8 mouse cellular contexts compared by ENCODE assay signal in genomic region chr9:28261078-28261753, GRCm38 (mm10).
DNase-seq lines count a peak whose midpoint lies in the region; ATAC-seq and TF ChIP-seq lines count a peak whose summit lies in the region.

No protein-coding gene starts in this region.

- no peak overlapping the region for H3K9ac ChIP-seq in embryonic facial prominence, embryonic 12.5 days
- H3K9ac ChIP-seq in heart, adult 2 months (ENCODE audit: low read depth, low read length) = no peak overlapping the region
- no peak overlapping the region for H3K9ac ChIP-seq in kidney, embryonic 14.5 days (ENCODE audit: low read depth, low read length)
- H3K9ac ChIP-seq in limb, embryonic 14.5 days (ENCODE audit: low read depth, low read length, severe bottlenecking) = no peak overlapping the region
- no peak overlapping the region for H3K9ac ChIP-seq in neural tube, embryonic 11.5 days (ENCODE audit: low read length)

- no peaks in the 10 kb centered on the region for H3K4me1 ChIP-seq in embryonic facial prominence, embryonic 12.5 days
- H3K4me1 ChIP-seq in heart, adult 2 months (ENCODE audit: control insufficient read depth, insufficient read depth, low read length) = no peaks in the 10 kb centered on the region
- H3K4me1 ChIP-seq in kidney, embryonic 14.5 days (ENCODE audit: control insufficient read depth, insufficient read depth, low read length) = 0 out of 2 replicates have a peak, but pooled peaks cover 2% of the 10 kb centered on the region
- H3K4me1 ChIP-seq in limb, embryonic 14.5 days (ENCODE audit: control insufficient read depth, insufficient read depth, low read length) = no peaks in the 10 kb centered on the region
- H3K4me1 ChIP-seq in neural tube, embryonic 11.5 days (ENCODE audit: control insufficient read depth, insufficient read depth, low read length) = no peaks in the 10 kb centered on the region
- H3K4me1 ChIP-seq in thymus, adult 2 months (replicated peaks; ENCODE audit: control insufficient read depth, insufficient read depth, low read length) = no peaks in the 10 kb centered on the region

- ATAC-seq in embryonic facial prominence, embryonic 12.5 days (ENCODE audit: insufficient number of reproducible peaks, insufficient read depth, low FRiP score, low TSS enrichment) = 0 out of 2 replicates have a peak, but pooled peaks have one; percentile 22
- peak; percentile 83 for ATAC-seq in kidney, embryonic 14.5 days (ENCODE audit: low FRiP score, low TSS enrichment)
- peak; percentile 60; the same call in 1 of the 2 replicates for ATAC-seq in limb, embryonic 14.5 days (ENCODE audit: low FRiP score, low read depth)
- peak; percentile 87 for ATAC-seq in neural tube, embryonic 11.5 days (ENCODE audit: insufficient read depth, low FRiP score, low TSS enrichment)

- WGBS in embryonic facial prominence, embryonic 12.5 days = 18% methylated on average over 7 of the region's 7 CpGs
- 20% methylated on average over 7 of the region's 7 CpGs for WGBS in heart, adult 2 months
- WGBS in kidney, embryonic 14.5 days = 22% methylated on average over 7 of the region's 7 CpGs
- WGBS in limb, embryonic 14.5 days = 23% methylated on average over 7 of the region's 7 CpGs
- WGBS in neural tube, embryonic 11.5 days = 16% methylated on average over 7 of the region's 7 CpGs
- 25% methylated on average over 7 of the region's 7 CpGs for WGBS in thymus, adult 2 months

- TF ChIP-seq CTCF in C2C12 (IDR thresholded peaks at IDR 0.05; ENCODE audit: control insufficient read depth, insufficient read depth, insufficient read length) = peak; percentile 66
- peak; percentile 91 for TF ChIP-seq CTCF in heart, adult 2 months (IDR thresholded peaks at IDR 0.05)
- TF ChIP-seq CTCF in thymus, adult 2 months (IDR thresholded peaks at IDR 0.05; ENCODE audit: borderline replicate concordance, control insufficient read depth, extremely low read depth, insufficient read depth, low read length, poor library complexity) = no peak

- no peaks in the 10 kb centered on the region for H3K79me3 ChIP-seq in C2C12 (ENCODE audit: low read depth)

- no peak overlapping the region for H3K4me3 ChIP-seq in C2C12 (ENCODE audit: insufficient read depth, poor library complexity, severe bottlenecking)
- no peak overlapping the region for H3K4me3 ChIP-seq in embryonic facial prominence, embryonic 12.5 days
- no peak overlapping the region for H3K4me3 ChIP-seq in heart, adult 2 months
- H3K4me3 ChIP-seq in kidney, embryonic 14.5 days (ENCODE audit: low read length) = no peak overlapping the region
- H3K4me3 ChIP-seq in limb, embryonic 14.5 days (replicated peaks; ENCODE audit: low read length) = no peak overlapping the region
- no peak overlapping the region for H3K4me3 ChIP-seq in neural tube, embryonic 11.5 days (ENCODE audit: low read depth, low read length)
- no peak overlapping the region for H3K4me3 ChIP-seq in thymus, adult 2 months (ENCODE audit: control insufficient read depth, insufficient read depth, low read length)

- intact Hi-C loops in heart, adult 2 months (cut with DNase I) = loop anchor here (1.0 to 10.0 kb wide), 6 partner anchors 71 to 1382 kb away; no protein-coding TSS in a partner anchor

- TF ChIP-seq POLR2A in heart, adult 2 months (IDR thresholded peaks at IDR 0.05; ENCODE audit: insufficient read depth, low read depth, low read length) = no peak
- no peak for TF ChIP-seq POLR2A in limb, embryonic 14.5 days (IDR thresholded peaks at IDR 0.05; ENCODE audit: borderline replicate concordance, extremely low read depth, insufficient read depth, insufficient read length)
- TF ChIP-seq POLR2A in thymus, adult 2 months (IDR thresholded peaks at IDR 0.05; ENCODE audit: control insufficient read depth, extremely low read depth, insufficient read depth, low read length, poor library complexity) = no peak

- H3K27ac ChIP-seq in embryonic facial prominence, embryonic 12.5 days = no peak overlapping the region
- H3K27ac ChIP-seq in heart, adult 2 months = no peak overlapping the region
- no peak overlapping the region for H3K27ac ChIP-seq in kidney, embryonic 14.5 days (ENCODE audit: low read depth, low read length)
- no peak overlapping the region for H3K27ac ChIP-seq in limb, embryonic 14.5 days (replicated peaks; ENCODE audit: low read depth, low read length)
- H3K27ac ChIP-seq in neural tube, embryonic 11.5 days (ENCODE audit: low read depth, low read length) = no peak overlapping the region
- H3K27ac ChIP-seq in thymus, adult 2 months (ENCODE audit: control insufficient read depth, insufficient read depth, low read length) = no peak overlapping the region

- no peaks in the 10 kb centered on the region for H3K79me2 ChIP-seq in C2C12 (ENCODE audit: control insufficient read depth, insufficient read depth)
- H3K79me2 ChIP-seq in heart, adult 2 months (replicated peaks; ENCODE audit: control insufficient read depth, insufficient read depth, low read length) = no peaks in the 10 kb centered on the region

- DNase-seq in adrenal gland, postnatal 36 days = peak; percentile 69 to 80
- DNase-seq in heart, adult 2 months = peak; percentile 34 to 57
- peak; percentile 64 for DNase-seq in limb, embryonic 14.5 days (ENCODE audit: low spot score)
- DNase-seq in neural tube, embryonic 11.5 days (ENCODE audit: low spot score) = peak; percentile 83
- DNase-seq in thymus, adult 2 months = peak; percentile 33

- no peaks in the 10 kb centered on the region for H3K9me3 ChIP-seq in embryonic facial prominence, embryonic 12.5 days
- H3K9me3 ChIP-seq in kidney, embryonic 14.5 days (ENCODE audit: control insufficient read depth, low read length) = no peaks in the 10 kb centered on the region
- no peaks in the 10 kb centered on the region for H3K9me3 ChIP-seq in limb, embryonic 14.5 days (ENCODE audit: control insufficient read depth, low read length)
- no peaks in the 10 kb centered on the region for H3K9me3 ChIP-seq in neural tube, embryonic 11.5 days (ENCODE audit: control insufficient read depth, low read length)

- TF ChIP-seq EP300 in heart, adult 2 months (IDR thresholded peaks at IDR 0.05; ENCODE audit: insufficient read depth, low read depth, low read length) = 0 out of 2 replicates have a peak, but pooled peaks have one; percentile 32

- H3K27me3 ChIP-seq in C2C12 (ENCODE audit: control insufficient read depth, insufficient read depth, insufficient read length) = no peaks in the 10 kb centered on the region
- H3K27me3 ChIP-seq in embryonic facial prominence, embryonic 12.5 days = no peaks in the 10 kb centered on the region; the same call in 1 of the 2 replicates
- no peaks in the 10 kb centered on the region for H3K27me3 ChIP-seq in heart, adult 2 months (ENCODE audit: control insufficient read depth, insufficient read depth, low read length)
- H3K27me3 ChIP-seq in kidney, embryonic 14.5 days (ENCODE audit: control insufficient read depth, insufficient read depth, low read length) = no peaks in the 10 kb centered on the region
- H3K27me3 ChIP-seq in limb, embryonic 14.5 days (ENCODE audit: control insufficient read depth, insufficient read depth, low read length) = no peaks in the 10 kb centered on the region
- H3K27me3 ChIP-seq in neural tube, embryonic 11.5 days (ENCODE audit: control insufficient read depth, insufficient read depth, low read length) = no peaks in the 10 kb centered on the region
- H3K27me3 ChIP-seq in thymus, adult 2 months (ENCODE audit: control insufficient read depth, insufficient read depth, low read length) = no peaks in the 10 kb centered on the region

- H3ac ChIP-seq in C2C12 (ENCODE audit: control insufficient read depth, insufficient read length, low read depth) = no peak overlapping the region

- no peak overlapping the region for H3K4me2 ChIP-seq in embryonic facial prominence, embryonic 12.5 days (replicated peaks)
- no peak overlapping the region for H3K4me2 ChIP-seq in kidney, embryonic 14.5 days (replicated peaks; ENCODE audit: low read depth, low read length)
- no peak overlapping the region for H3K4me2 ChIP-seq in limb, embryonic 14.5 days (replicated peaks; ENCODE audit: low read depth, low read length, severe bottlenecking)
- H3K4me2 ChIP-seq in neural tube, embryonic 11.5 days (ENCODE audit: low read depth) = no peak overlapping the region

- no peaks in the 10 kb centered on the region for H3K36me3 ChIP-seq in C2C12 (ENCODE audit: control insufficient read depth, insufficient read depth)
- no peaks in the 10 kb centered on the region for H3K36me3 ChIP-seq in embryonic facial prominence, embryonic 12.5 days
- H3K36me3 ChIP-seq in heart, adult 2 months (ENCODE audit: control insufficient read depth, insufficient read depth, low read length) = no peaks in the 10 kb centered on the region
- no peaks in the 10 kb centered on the region for H3K36me3 ChIP-seq in kidney, embryonic 14.5 days (ENCODE audit: control insufficient read depth, insufficient read depth, low read length)
- no peaks in the 10 kb centered on the region for H3K36me3 ChIP-seq in limb, embryonic 14.5 days (ENCODE audit: control insufficient read depth, insufficient read depth, low read length)
- H3K36me3 ChIP-seq in neural tube, embryonic 11.5 days (ENCODE audit: control insufficient read depth, insufficient read depth, low read length) = no peaks in the 10 kb centered on the region
- no peaks in the 10 kb centered on the region for H3K36me3 ChIP-seq in thymus, adult 2 months (ENCODE audit: control insufficient read depth, insufficient read depth, low read length)

TF ChIP-seq in C2C12, 6 proteins besides CTCF, POLR2A, EP300 and RAD21:
- TF ChIP-seq MYOG (IDR thresholded peaks at IDR 0.05; ENCODE audit: control insufficient read depth, extremely low read depth, insufficient read length) = no peak
- TF ChIP-seq MYOD1 (IDR thresholded peaks at IDR 0.05; ENCODE audit: control insufficient read depth, insufficient read length, low read depth) = no peak
- TF ChIP-seq CEBPB (IDR thresholded peaks at IDR 0.05; ENCODE audit: low read depth) = no peak
- TF ChIP-seq USF1 (IDR thresholded peaks at IDR 0.05; ENCODE audit: low read depth) = no peak
- no peak for TF ChIP-seq FOSL1 (IDR thresholded peaks at IDR 0.05; ENCODE audit: insufficient read depth, low read length, poor library complexity, severe bottlenecking)
- TF ChIP-seq MAX (IDR thresholded peaks at IDR 0.05) = no peak

Comparison
In these comparisons a context has a peak if more than half of its experiments do, and no peak if none do; other contexts are left out.
1. DNase-seq: peak in every context shown above with its lines; median percentile 83 in neural tube, embryonic 11.5 days; 74 in adrenal gland, postnatal 36 days; 64 in limb, embryonic 14.5 days; 46 in heart, adult 2 months; 33 in thymus, adult 2 months.
2. ATAC-seq: peak in every context shown above with its lines; median percentile 87 in neural tube, embryonic 11.5 days; 83 in kidney, embryonic 14.5 days; 60 in limb, embryonic 14.5 days; 22 in embryonic facial prominence, embryonic 12.5 days.